Mouse (Mus musculus) neural tube, embryonic 10.5 days (tissue): ENCODE measurements around the gene Tbx4.

Source experiments
- DNase-seq: peaks from one replicate; pipeline ENCODE4 v3.0.0-alpha.2; 2017; ENCODE audit warnings: low spot score; ENCODE audit errors: extremely low spot score

Gene Tbx4

GRCm38 (mm10) chr11:85900291-85900690, 14.1 kb downstream of the Tbx4 start:
- no peak for DNase-seq

- no peak for DNase-seq
Observed at GRCm38 (mm10) chr11:85909514-85909913, 23.3 kb downstream of the Tbx4 start.

GRCm38 (mm10) chr11:85910133-85910532, 23.9 kb downstream of the Tbx4 start:
- DNase-seq, result no peak

GRCm38 (mm10) chr11:85913506-85913905, 27.3 kb downstream of the Tbx4 start:
- no peak for DNase-seq

- DNase-seq, result peak; percentile 61
Observed at GRCm38 (mm10) chr11:85917091-85917992, 31.1 kb downstream of the Tbx4 start.

GRCm38 (mm10) chr11:85917993-85918325, 31.7 kb downstream of the Tbx4 start:
- DNase-seq, result peak; percentile 64

- DNase-seq, result no peak
Observed at GRCm38 (mm10) chr11:85918388-85918940, 32.2 kb downstream of the Tbx4 start.

- DNase-seq, result peak; percentile 62
Observed at GRCm38 (mm10) chr11:85925294-85925743, 39.1 kb downstream of the Tbx4 start.

GRCm38 (mm10) chr11:85926287-85926764, 40.1 kb downstream of the Tbx4 start:
- DNase-seq, result peak; percentile 44

- DNase-seq, result no peak
Observed at GRCm38 (mm10) chr11:85928106-85928505, 41.9 kb downstream of the Tbx4 start.

GRCm38 (mm10) chr11:85929651-85930050, 43.4 kb downstream of the Tbx4 start:
- DNase-seq, result no peak

- DNase-seq, result peak; percentile 45
Observed at GRCm38 (mm10) chr11:85941785-85942570, 55.8 kb downstream of the Tbx4 start.

- DNase-seq, result no peak
Observed at GRCm38 (mm10) chr11:85948765-85949164, 62.5 kb downstream of the Tbx4 start.

- DNase-seq, result no peak
Observed at GRCm38 (mm10) chr11:85949749-85950148, 63.5 kb downstream of the Tbx4 start.

- no peak for DNase-seq
Observed at GRCm38 (mm10) chr11:85952538-85952937, 66.3 kb downstream of the Tbx4 start.

GRCm38 (mm10) chr11:85955611-85956010, 69.4 kb downstream of the Tbx4 start:
- DNase-seq, result no peak

- no peak for DNase-seq
Observed at GRCm38 (mm10) chr11:85956422-85956821, 70.2 kb downstream of the Tbx4 start.

- no peak for DNase-seq
Observed at GRCm38 (mm10) chr11:85956950-85957778, 70.9 kb downstream of the Tbx4 start.

- DNase-seq, result no peak
Observed at GRCm38 (mm10) chr11:85959837-85960236, 73.6 kb downstream of the Tbx4 start.

- no peak for DNase-seq
Observed at GRCm38 (mm10) chr11:85960273-85960672, 74.1 kb downstream of the Tbx4 start.

- no peak for DNase-seq
Observed at GRCm38 (mm10) chr11:85961498-85961897, 75.3 kb downstream of the Tbx4 start.
